Mouse (Mus musculus) liver, embryonic 15.5 days (tissue): ENCODE measurements around the gene Ndufv2. TPM values are rescaled to one million over a fixed set of nuclear protein-coding genes. Genes with fewer than 3 reads are reported as not detected.

Source experiments
- ATAC-seq: fragments of 200-750 bp; cut with Nextera tagmentation; 2 replicates; pipeline ENCODE4 v1.8.0; 2017; ENCODE audit warnings: moderate number of reproducible peaks, mild to moderate bottlenecking, moderate library complexity; ENCODE audit not compliant: insufficient read depth
- H3K27ac ChIP-seq: fragments of 300-500 bp; sonication (generic); replicated peaks from 2 replicates; pipeline ENCODE4 v1.5.1; 2015; ENCODE audit warnings: mild to moderate bottlenecking, inconsistent platforms
- H3K27me3 ChIP-seq: fragments of 300-500 bp; sonication (generic); 2 replicates; pipeline ENCODE4 v1.6.1; 2015; ENCODE audit warnings: mild to moderate bottlenecking, inconsistent platforms
- H3K36me3 ChIP-seq: fragments of 300-500 bp; sonication (generic); replicated peaks from 2 replicates; pipeline ENCODE4 v1.6.1; 2015; ENCODE audit warnings: moderate library complexity, mild to moderate bottlenecking, inconsistent platforms
- H3K4me1 ChIP-seq: fragments of 300-500 bp; sonication (generic); replicated peaks from 2 replicates; pipeline ENCODE4 v1.6.1; 2015; ENCODE audit warnings: inconsistent platforms
- H3K4me2 ChIP-seq: fragments of 300-500 bp; sonication (generic); 2 replicates; pipeline ENCODE4 v1.6.1; 2015; ENCODE audit warnings: moderate library complexity, mild to moderate bottlenecking, inconsistent platforms
- H3K4me3 ChIP-seq: fragments of 300-500 bp; sonication (generic); replicated peaks from 2 replicates; pipeline ENCODE4 v1.5.1; 2015; ENCODE audit warnings: mild to moderate bottlenecking, inconsistent platforms
- H3K9ac ChIP-seq: fragments of 300-500 bp; sonication (generic); 2 replicates; pipeline ENCODE4 v1.6.1; 2015; ENCODE audit warnings: moderate library complexity, mild to moderate bottlenecking, inconsistent platforms
- H3K9me3 ChIP-seq: fragments of 300-500 bp; sonication (generic); replicated peaks from 2 replicates; pipeline ENCODE4 v1.6.1; 2016; ENCODE audit warnings: inconsistent platforms
- WGBS: fragments of 180-500 bp; shearing (Covaris S2); methylation state at CpG from one replicate; pipeline ENCODE4 v1.1.7; 2015; ENCODE audit warnings: mixed read lengths; ENCODE audit not compliant: insufficient replicate concordance; 5-methylcytosine and 5-hydroxymethylcytosine counted together
- polyA plus RNA-seq: library from polyadenylated mRNA; unstranded; fragments of >200 nt; fragmentation: Nextera tagmentation; extraction: Ambion mirVana; gene quantifications from 2 replicates; pipeline ENCODE4 v1.2.1, GENCODE M21; 2015

The Ndufv2 gene
- polyA plus RNA-seq: 180 and 198 TPM in 2 replicates

DNA sequence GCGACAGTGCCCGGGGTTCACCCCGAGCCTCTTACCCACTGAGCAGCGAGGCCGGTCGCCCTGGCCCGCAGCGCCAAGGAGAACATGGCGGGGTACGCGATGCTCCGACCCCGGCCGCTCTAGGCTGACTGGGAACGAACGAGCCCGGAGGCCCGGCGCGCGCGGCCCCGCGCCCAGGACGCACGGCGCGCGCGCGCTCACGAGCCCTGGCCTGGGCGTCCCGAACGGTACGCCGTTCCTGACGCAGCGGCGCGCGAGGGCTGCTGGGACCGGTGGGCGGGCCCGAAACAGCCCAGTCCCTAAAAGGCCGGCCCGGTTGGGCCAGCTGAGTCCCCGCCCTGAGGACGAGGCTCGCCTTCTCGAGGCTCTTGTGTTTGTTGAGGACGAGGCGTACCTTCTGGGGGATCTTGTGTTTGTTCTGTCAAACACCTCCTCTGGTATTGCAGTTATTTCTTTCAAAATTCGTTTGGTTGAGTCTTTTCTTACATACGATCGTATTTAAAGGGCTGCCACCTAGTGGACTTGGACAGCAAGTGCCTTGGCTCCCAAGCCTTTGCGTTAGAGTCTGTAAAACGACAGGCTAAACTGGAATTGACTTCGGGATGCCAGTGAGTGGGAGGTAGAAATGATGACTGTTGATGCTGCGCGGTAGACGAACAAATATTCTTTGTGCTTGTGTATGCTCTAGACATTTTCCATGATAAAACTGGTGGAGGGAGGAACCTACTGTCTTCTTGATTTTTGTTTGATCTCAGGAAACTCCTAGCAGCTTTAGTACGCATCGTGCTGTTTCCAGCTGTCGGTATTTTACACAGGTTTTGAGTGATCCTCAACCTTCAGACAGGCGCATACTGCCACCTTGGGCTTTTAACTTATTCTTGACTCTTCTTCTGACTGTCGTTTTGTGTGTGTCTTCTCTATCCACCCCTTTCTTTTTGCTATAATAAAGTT lies at the start of gene Ndufv2:
Ndufv2 (minus strand) TSS at position 180 of the 951 bp plus-strand sequence.
- peak within 1 kb of the TSS; percentile 95 for H3K9ac ChIP-seq
- H3K4me2 ChIP-seq: peak within 1 kb of the TSS; percentile 85
- H3K27ac ChIP-seq: peak within 1 kb of the TSS; percentile 94
- 0 out of 2 replicates have a peak, but pooled peaks cover 3% of the 10 kb centered on the region for H3K36me3 ChIP-seq
- H3K4me3 ChIP-seq: peak within 1 kb of the TSS; percentile 92
- WGBS: under 1% methylated on average over 67 of the region's 67 CpGs
- ATAC-seq: peak; percentile 99
- H3K9me3 ChIP-seq: no peaks in the 10 kb centered on the region
- H3K27me3 ChIP-seq: no peaks in the 10 kb centered on the region
- H3K4me1 ChIP-seq: peaks cover 39% of the 10 kb centered on the region

DNA sequence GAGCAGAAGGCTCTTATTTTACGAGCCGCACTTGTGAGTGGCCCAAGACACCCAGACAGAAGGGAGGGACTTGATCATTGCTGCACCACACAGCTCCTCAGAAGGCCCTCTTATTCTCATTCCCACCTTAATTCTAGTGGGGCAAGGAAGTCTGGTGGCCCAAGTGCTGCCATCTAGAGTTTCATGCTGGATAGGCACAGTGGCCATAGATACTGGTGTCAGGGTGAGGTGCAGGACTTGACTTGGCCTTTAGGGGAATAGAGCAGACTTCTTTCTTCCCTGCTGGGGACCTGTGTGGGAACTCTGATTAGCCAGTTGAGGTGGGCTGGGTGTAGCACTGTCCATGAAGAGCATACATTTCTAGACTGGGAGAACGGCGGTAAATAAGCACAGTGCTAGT lies 29.9 kb upstream of the Ndufv2 start:
- Histone ChIP-seq H3K4me1 (no peaks in the 10 kb centered on the region), H3K27ac (no peak overlapping the region), H3K9ac (no peak overlapping the region), H3K36me3 (peaks cover 93% of the 10 kb centered on the region), H3K4me3 (no peak overlapping the region), H3K9me3 (no peaks in the 10 kb centered on the region), H3K27me3 (no peaks in the 10 kb centered on the region), H3K4me2 (no peak overlapping the region)
- WGBS: 90% methylated on average over 4 of the region's 4 CpGs
- ATAC-seq: no peak

DNA sequence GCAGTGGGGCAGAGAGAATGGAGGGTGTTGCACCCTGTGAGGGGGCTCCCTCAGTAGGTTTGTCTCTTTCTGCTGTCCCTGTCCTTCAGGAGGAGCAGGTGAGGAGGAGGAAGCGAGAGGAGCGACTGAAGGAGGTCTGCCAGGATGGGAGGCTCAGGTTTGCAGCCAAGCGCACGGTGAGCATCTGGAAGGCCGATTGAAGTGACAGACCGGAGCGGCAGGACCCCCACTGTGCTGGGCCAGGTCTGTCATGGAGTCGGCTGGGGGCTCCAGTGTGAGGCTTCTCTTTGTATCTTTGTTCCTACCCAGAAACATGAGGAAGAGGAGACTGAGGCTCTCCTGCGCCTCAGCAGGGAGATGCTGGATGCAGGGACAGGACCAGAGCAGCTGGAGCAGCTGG lies 29.0 kb upstream of the Ndufv2 start:
- 92% methylated on average over 9 of the region's 9 CpGs for whole genome bisulfite sequencing
- peaks cover 87% of the 10 kb centered on the region for H3K36me3 ChIP-seq

DNA sequence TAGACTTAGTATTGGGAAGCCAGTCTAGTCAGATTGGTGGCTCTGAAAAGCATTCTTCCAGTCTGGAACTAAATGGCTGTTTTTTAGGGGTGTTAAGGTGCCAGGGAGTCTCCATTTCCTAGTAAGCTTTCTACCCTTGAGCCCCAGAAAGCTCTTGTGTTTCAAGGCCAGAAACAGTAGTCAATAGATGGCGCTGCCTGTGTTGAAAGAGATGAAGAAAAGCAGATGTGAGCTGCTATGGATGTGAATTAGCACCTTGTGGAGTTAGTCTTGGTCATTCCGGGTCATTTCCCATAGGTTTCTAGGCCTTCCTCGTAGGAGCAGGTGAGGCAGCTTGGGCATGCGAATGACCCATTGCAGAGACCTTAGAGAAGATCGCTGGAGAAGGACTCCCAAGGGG lies 23.9 kb upstream of the Ndufv2 start:
- 0 out of 2 replicates have a peak overlapping the region, but pooled peaks have one; percentile 6 for H3K27ac ChIP-seq
- H3K36me3 ChIP-seq: peaks cover 38% of the 10 kb centered on the region
- peak overlapping the region; percentile 93; the same call in 1 of the 2 replicates for H3K4me3 ChIP-seq
- H3K9me3 ChIP-seq: no peaks in the 10 kb centered on the region
- no peak for ATAC-seq
- H3K4me2 ChIP-seq: peak overlapping the region; percentile 78
- H3K27me3 ChIP-seq: no peaks in the 10 kb centered on the region
- H3K4me1 ChIP-seq: peaks cover 30% of the 10 kb centered on the region
- 75% methylated on average over 5 of the region's 5 CpGs for WGBS
- H3K9ac ChIP-seq: 0 out of 2 replicates have a peak overlapping the region, but pooled peaks have one; percentile 82

More for the DNA sequence above, 29.0 kb upstream of the Ndufv2 start:
- no peak for ATAC-seq
- peaks cover 2% of the 10 kb centered on the region; the same call in 1 of the 2 replicates for H3K4me1 ChIP-seq
- H3K9ac ChIP-seq: no peak overlapping the region
- no peak overlapping the region for H3K4me3 ChIP-seq
- H3K9me3 ChIP-seq: no peaks in the 10 kb centered on the region
- no peak overlapping the region for H3K4me2 ChIP-seq
- H3K27me3 ChIP-seq: no peaks in the 10 kb centered on the region
- H3K27ac ChIP-seq: no peak overlapping the region

DNA sequence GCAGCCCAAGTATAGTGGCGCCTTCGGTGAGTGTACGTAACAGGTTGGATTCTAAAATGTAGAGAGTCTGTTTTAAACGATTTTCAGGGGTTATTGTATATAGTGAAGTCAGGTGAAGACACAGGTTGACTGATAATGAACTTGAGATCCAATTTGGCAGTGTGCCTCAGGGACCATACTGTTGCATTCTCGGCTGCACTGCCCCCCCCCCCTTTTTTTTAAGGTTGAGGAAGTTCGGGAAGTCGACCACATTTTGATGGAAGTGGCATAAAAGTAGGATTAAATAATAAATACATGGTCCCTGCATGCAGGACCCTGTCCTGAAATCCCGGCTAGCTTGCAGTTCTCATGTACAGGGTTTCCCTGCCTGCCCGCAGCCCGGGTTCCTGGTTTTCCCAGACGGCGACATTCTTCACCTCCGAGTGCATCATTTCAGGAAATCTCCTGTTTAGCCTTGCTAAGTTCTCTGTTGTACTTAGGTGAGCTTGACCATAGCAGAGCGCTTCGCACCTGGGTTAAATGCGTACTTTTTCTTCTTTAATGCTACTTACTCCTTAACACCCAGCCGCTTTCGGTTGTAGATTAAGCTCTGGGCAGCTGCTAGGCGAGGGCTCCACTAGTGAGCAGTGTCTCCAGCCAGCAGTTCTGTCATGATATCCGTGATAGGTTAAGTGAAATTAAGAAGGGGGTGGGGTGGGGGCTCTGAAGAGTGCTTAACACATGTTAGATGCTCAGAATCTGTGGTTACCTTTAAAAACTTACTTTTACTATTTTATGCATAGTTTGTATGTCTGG lies 22.7 kb upstream of the Ndufv2 start:
- Histone ChIP-seq H3K9me3 (no peaks in the 10 kb centered on the region), H3K4me3 (peak overlapping the region; percentile 93), H3K9ac (peak overlapping the region; percentile 82), H3K36me3 (peaks cover 39% of the 10 kb centered on the region), H3K27me3 (no peaks in the 10 kb centered on the region), H3K4me2 (peak overlapping the region; percentile 78), H3K4me1 (peaks cover 30% of the 10 kb centered on the region), H3K27ac (peak overlapping the region; percentile 92)
- peak; percentile 13 for ATAC-seq
- under 1% methylated on average over 20 of the region's 20 CpGs for WGBS

DNA sequence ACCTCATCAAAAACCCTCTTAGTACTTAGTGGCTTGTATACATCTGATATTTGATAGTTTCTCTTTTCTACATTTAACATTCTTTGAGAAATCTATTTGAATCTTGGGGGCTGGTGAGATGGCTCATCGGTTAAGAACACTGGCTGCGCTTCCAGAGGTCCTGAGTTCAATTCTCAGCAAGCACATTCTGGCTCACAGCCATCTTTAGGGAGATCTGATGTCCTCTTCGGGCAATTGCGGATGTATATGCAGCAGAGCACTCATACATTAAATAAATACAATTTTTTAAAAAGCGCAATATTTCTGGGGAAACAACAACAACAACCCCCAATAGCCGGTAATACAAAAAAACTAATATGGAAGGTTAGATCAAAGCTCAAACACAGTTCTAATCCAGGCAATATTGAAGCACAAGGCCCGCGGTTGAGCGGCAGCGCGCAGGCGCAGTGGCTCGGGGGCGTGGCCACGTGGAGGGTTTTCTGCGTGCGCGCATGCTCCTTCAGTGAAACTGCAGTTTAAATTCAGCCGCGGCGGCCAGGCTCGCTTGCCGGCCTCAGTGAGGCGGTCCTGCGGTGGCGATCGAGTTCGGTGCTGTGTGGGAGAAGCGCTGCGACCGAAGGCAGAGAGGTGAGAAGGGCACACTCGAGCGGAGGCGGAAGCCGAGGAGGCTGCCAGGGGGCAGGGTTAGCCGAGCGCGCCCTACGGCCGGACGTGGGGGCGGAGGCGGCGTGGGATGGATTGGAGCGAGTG lies 21.9 kb upstream of the Ndufv2 start, which contains the start of gene Ddx11:
Ddx11 (plus strand) TSS at position 455 of the 750 bp plus-strand sequence.
- WGBS: 4% methylated on average over 45 of the region's 45 CpGs
- peak; percentile 88 for ATAC-seq
- H3K27me3 ChIP-seq: no peaks in the 10 kb centered on the region

DNA sequence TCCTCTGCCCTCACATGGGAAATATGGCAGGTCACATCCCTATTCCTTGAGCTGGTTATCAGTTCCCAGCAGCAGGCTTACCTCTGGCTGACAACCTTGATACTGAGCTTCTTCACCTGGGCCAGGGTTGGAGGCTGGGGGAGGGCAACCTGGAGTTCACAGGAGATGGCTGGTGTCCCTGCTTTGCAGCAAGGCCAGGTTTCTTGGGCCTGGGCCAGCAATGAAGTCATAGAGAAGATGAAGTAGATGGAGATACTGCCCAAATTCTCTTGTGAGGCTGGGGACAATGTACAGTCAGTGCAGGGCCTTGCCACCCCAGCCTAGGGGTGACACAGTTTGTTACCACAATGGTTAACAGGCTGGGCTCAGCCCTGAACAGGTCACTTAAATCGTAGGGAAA lies 19.3 kb upstream of the Ndufv2 start:
- H3K9ac ChIP-seq: no peak overlapping the region
- no peak overlapping the region for H3K27ac ChIP-seq
- no peak overlapping the region for H3K4me3 ChIP-seq
- no peaks in the 10 kb centered on the region for H3K9me3 ChIP-seq
- ATAC-seq: no peak
- H3K27me3 ChIP-seq: no peaks in the 10 kb centered on the region
- peaks cover 30% of the 10 kb centered on the region for H3K4me1 ChIP-seq
- peaks cover 43% of the 10 kb centered on the region for H3K36me3 ChIP-seq
- 63% methylated on average over 1 of the region's 1 CpGs for WGBS
- H3K4me2 ChIP-seq: no peak overlapping the region

More for the DNA sequence above, 21.9 kb upstream of the Ndufv2 start, which contains the start of gene Ddx11:
- Histone ChIP-seq H3K9ac (peak within 1 kb of the TSS; percentile 82), H3K27ac (peak within 1 kb of the TSS; percentile 92), H3K36me3 (peaks cover 40% of the 10 kb centered on the region), H3K4me1 (peaks cover 30% of the 10 kb centered on the region), H3K4me2 (peak within 1 kb of the TSS; percentile 78), H3K4me3 (peak within 1 kb of the TSS; percentile 93), H3K9me3 (no peaks in the 10 kb centered on the region)

DNA sequence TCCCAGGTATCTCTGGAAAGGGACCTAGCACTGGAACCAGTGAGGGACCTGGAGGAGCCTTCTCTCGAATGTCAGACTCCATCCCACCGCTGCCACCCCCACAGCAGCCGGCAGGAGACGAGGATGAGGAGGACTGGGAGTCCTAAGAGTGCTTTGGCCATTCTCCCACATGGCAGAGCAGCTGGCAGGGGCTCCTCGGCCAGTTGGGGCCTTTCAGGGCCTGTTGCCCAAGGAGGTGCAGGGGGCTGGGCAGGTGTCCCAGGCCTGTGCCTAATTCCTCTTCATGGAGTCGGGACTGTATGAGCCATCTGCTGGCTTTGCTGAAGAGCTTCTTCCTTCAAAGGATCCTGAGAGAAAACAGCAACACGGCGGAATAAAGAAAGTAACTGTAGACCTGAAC lies 17.6 kb upstream of the Ndufv2 start:
- Histone ChIP-seq H3K27me3 (no peaks in the 10 kb centered on the region), H3K4me2 (no peak overlapping the region), H3K4me1 (peaks cover 15% of the 10 kb centered on the region), H3K9ac (no peak overlapping the region), H3K36me3 (peaks cover 60% of the 10 kb centered on the region), H3K27ac (no peak overlapping the region), H3K4me3 (no peak overlapping the region), H3K9me3 (no peaks in the 10 kb centered on the region)
- no peak for ATAC-seq
- 81% methylated on average over 8 of the region's 8 CpGs for WGBS

DNA sequence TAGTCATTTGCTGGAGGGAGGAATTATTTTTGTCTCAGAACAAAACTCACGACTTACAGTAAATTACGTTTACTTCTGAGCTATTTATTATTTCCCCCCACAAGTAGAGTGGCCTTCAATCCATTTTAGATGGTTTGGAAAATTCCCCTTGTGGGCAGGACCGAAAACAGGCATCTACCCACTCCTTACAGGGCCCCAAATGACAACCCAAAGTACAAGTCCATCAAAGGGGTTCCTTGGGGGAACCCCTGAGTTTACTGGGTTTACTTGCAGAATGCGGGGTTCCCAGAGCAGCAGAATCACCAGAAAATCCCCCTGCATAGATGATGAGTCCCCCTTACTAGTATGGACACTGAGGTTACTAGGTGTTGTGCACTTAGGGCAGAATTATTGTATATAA lies 10.8 kb upstream of the Ndufv2 start:
- peak overlapping the region; percentile 89 for H3K9ac ChIP-seq
- ATAC-seq: no peak
- H3K36me3 ChIP-seq: peaks cover 36% of the 10 kb centered on the region
- peak overlapping the region; percentile 84 for H3K27ac ChIP-seq
- H3K27me3 ChIP-seq: no peaks in the 10 kb centered on the region
- WGBS: 29% methylated on average over 4 of the region's 4 CpGs
- H3K4me1 ChIP-seq: peaks cover 35% of the 10 kb centered on the region
- H3K4me2 ChIP-seq: peak overlapping the region; percentile 72
- H3K4me3 ChIP-seq: peak overlapping the region; percentile 92
- H3K9me3 ChIP-seq: no peaks in the 10 kb centered on the region

DNA sequence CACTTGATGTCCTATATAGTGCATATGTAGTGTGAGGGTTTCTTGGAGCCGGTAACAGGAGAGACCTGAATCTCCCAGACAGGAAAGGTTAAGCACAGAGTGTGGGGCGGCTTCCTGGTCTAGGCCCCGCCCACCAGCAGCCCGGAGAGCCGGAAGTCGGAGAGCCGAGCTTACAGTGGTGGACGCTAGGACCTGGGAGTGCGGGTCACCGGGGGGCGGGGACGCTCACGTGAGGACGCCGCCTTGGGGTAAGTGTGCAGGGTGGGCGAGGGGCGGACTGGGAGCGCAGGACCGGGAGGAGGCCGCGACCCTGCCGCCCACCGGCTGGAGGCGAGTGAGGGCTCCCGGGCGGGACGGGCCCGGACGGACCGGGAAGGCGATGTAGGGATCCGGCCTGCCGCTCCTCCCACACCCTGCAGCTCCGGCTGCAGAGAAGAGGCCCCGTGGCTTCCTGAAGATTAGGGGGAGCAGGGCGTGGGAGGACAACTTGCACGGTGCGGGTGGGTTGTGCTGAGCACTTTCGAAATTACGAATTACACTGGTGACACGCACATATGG lies 10.1 kb upstream of the Ndufv2 start, which contains the start of gene Washc1:
Washc1 (plus strand) TSS at position 144 of the 558 bp plus-strand sequence.
- Histone ChIP-seq H3K27ac (peak within 1 kb of the TSS; percentile 84), H3K4me3 (peak within 1 kb of the TSS; percentile 92), H3K4me1 (peaks cover 38% of the 10 kb centered on the region), H3K36me3 (peaks cover 29% of the 10 kb centered on the region), H3K27me3 (no peaks in the 10 kb centered on the region), H3K9me3 (no peaks in the 10 kb centered on the region), H3K9ac (peak within 1 kb of the TSS; percentile 89), H3K4me2 (peak within 1 kb of the TSS; percentile 72)
- under 1% methylated on average over 41 of the region's 41 CpGs for WGBS
- peak; percentile 98 for ATAC-seq
